Mouse (Mus musculus): Measurements from ENCODE around the gene Kl. TPM values are rescaled to one million over a fixed set of nuclear protein-coding genes. Genes with fewer than 3 reads are reported as not detected.

Gene Kl
- polyA plus RNA-seq, 1 experiment, result 0.18 TPM

DNA sequence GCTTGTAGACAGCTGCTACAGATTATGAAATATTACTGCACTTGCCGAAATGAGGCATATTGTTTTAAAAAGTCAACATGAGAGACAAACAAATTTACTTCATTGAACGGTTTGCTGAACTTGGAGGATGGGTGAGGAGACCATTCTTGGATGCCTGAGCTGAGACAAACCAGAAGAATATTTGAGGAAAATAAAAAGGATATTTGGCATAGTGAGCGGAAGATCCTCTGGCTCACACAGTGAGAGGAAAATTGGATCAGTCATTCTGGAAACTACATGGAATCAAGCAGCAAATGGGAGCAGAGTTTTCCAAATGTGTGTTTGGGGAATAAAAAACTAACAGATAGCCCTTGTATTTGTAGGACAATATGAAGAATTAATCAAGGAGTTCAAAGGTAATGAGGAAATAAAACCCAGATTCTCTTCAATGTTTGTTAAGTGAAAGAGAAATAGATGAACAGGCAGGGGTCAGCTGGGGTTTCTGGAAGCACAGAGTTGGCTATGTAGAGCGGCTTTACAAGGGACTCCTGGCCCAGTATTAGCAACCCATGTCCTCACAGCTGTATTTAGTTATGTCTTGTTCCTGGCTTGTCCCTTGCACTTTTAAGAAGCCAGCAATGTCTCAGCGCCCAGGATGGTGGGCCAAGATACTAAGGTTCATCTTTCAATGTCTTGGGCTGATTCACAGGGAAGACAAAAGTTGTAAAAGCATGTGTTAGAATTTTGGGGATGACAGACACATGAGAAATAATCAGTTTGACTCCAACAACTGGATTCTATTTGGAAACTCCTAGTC lies 27.1 kb downstream of the Kl start:
- no peaks in the 10 kb centered on the region for H3K36me3 ChIP-seq (ENCODE audit: control insufficient read depth, insufficient read depth, low read length)
- no peak overlapping the region for H3K4me3 ChIP-seq (ENCODE audit: low read depth, low read length)
- no peak for TF ChIP-seq CTCF (IDR thresholded peaks at IDR 0.05; ENCODE audit: extremely low read depth, insufficient read length, insufficient replicate concordance, low read depth, low read length)
- TF ChIP-seq POLR2A (IDR thresholded peaks at IDR 0.05; ENCODE audit: low read depth, low read length), result no peak
- H3K27me3 ChIP-seq (ENCODE audit: control insufficient read depth, insufficient read depth, low read length), result no peaks in the 10 kb centered on the region
- no peaks in the 10 kb centered on the region for H3K4me1 ChIP-seq (ENCODE audit: control insufficient read depth, insufficient read depth, insufficient read length, low read length)
- WGBS, result 69% methylated on average over 5 of the region's 5 CpGs
- no peak overlapping the region for H3K27ac ChIP-seq (ENCODE audit: insufficient read depth, low read depth, low read length)

DNA sequence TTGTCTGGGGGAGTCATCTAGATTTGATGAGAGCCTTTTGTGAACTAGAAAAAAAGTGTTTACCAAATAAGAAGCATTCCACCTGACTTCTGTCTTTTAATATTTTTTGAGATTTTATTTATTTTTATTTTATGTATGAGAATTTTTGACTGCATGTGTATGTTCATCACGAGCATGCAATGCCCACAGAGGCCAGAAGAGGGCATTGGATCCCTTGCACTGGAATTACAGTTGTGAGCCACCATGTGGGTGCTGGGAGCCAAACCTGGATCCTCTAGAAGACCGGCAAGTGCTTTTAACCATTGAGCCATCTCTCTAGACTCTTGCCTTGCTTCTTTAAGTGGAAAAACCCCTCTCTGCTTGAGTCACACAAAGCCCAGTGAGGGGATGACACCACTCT lies 29.7 kb downstream of the Kl start:
- WGBS, result 96% methylated on average over 2 of the region's 2 CpGs
- H3K27me3 ChIP-seq (ENCODE audit: control insufficient read depth, insufficient read depth, low read length), result no peaks in the 10 kb centered on the region
- TF ChIP-seq POLR2A (IDR thresholded peaks at IDR 0.05; ENCODE audit: low read depth, low read length), result no peak
- no peak for TF ChIP-seq CTCF (IDR thresholded peaks at IDR 0.05; ENCODE audit: extremely low read depth, insufficient read length, insufficient replicate concordance, low read depth, low read length)

DNA sequence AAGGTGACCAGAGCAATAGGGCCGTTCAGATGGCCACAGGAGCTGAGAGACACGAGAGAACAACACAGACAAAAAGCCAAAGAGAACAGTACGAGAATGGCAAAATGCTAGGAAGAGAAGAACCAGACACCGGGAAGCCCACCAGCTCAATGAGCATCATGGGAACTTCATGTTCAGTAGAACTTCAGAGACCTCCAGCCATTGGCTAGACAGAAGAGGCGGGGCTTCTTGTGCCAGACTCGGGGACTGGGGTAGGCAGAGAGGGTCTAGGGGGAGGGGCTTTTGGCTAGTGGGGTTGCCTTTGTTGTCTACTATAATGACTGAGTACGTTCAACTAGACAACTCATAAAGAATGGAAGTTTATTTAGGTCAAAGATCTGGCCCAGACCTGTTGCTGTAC lies 41.7 kb downstream of the Kl start:
- 87% methylated on average over 7 of the region's 7 CpGs for whole genome bisulfite sequencing
- no peaks in the 10 kb centered on the region for H3K4me1 ChIP-seq (ENCODE audit: control insufficient read depth, insufficient read depth, insufficient read length, low read length)
- TF ChIP-seq CTCF (IDR thresholded peaks at IDR 0.05; ENCODE audit: extremely low read depth, insufficient read length, insufficient replicate concordance, low read depth, low read length) (no peak), POLR2A (IDR thresholded peaks at IDR 0.05; ENCODE audit: low read depth, low read length) (no peak)
- H3K36me3 ChIP-seq (ENCODE audit: control insufficient read depth, insufficient read depth, low read length), result no peaks in the 10 kb centered on the region
- H3K27me3 ChIP-seq (ENCODE audit: control insufficient read depth, insufficient read depth, low read length), result no peaks in the 10 kb centered on the region
- no peak overlapping the region for H3K4me3 ChIP-seq (ENCODE audit: low read depth, low read length)
- no peak overlapping the region for H3K27ac ChIP-seq (ENCODE audit: insufficient read depth, low read depth, low read length)

More for the DNA sequence above, 29.7 kb downstream of the Kl start:
- H3K4me3 ChIP-seq (ENCODE audit: low read depth, low read length), result no peak overlapping the region
- no peaks in the 10 kb centered on the region for H3K36me3 ChIP-seq (ENCODE audit: control insufficient read depth, insufficient read depth, low read length)
- H3K27ac ChIP-seq (ENCODE audit: insufficient read depth, low read depth, low read length), result no peak overlapping the region
- H3K4me1 ChIP-seq (ENCODE audit: control insufficient read depth, insufficient read depth, insufficient read length, low read length), result no peaks in the 10 kb centered on the region

DNA sequence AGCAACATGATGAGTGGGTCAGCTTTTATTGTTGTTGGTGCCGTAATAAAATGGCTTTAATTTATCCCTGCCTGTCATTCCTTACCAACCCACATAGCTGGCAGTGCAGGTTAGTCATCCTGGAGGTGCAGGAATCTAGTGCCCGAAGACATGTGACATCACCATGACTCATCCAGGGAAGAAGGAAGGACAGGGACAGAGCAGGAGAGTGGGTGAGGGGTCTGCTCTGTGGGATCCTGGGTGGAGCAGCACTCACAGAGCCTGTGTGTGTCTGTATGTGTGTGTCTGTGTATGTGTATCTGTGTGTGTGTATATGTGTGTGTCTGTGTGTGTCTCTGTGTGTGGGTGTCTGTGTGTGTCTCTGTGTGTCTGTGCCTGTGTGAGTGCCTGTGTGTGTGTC lies 44.2 kb downstream of the Kl start:
- Histone ChIP-seq H3K27ac (ENCODE audit: insufficient read depth, low read depth, low read length) (no peak overlapping the region), H3K4me1 (ENCODE audit: control insufficient read depth, insufficient read depth, insufficient read length, low read length) (no peaks in the 10 kb centered on the region), H3K4me3 (ENCODE audit: low read depth, low read length) (no peak overlapping the region), H3K27me3 (ENCODE audit: control insufficient read depth, insufficient read depth, low read length) (no peaks in the 10 kb centered on the region), H3K36me3 (ENCODE audit: control insufficient read depth, insufficient read depth, low read length) (no peaks in the 10 kb centered on the region)
- TF ChIP-seq CTCF (IDR thresholded peaks at IDR 0.05; ENCODE audit: extremely low read depth, insufficient read length, insufficient replicate concordance, low read depth, low read length) (no peak), POLR2A (IDR thresholded peaks at IDR 0.05; ENCODE audit: low read depth, low read length) (no peak)
- WGBS, result 57% methylated on average over 2 of the region's 2 CpGs

DNA sequence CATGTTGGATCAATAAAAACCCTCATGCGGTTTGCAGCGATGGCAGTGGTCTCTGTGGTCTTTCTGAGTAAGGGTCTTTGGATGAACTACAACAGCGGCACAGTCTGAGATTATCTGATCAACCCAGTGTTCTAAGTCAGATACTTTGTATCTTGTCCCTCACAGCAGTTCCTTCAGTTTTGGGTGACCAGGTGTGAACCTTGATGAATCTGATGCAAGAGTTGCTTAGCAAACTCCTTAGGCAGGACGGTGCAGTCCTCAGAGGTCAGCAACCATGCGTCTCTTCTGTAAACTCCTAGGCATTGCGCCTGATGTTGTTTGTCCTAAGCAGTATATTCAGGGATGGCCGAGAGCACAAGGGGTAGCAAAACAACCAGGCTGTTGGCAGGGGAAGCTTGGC lies 48.7 kb downstream of the Kl start:
- H3K36me3 ChIP-seq (ENCODE audit: control insufficient read depth, insufficient read depth, low read length), result no peaks in the 10 kb centered on the region
- H3K27me3 ChIP-seq (ENCODE audit: control insufficient read depth, insufficient read depth, low read length), result no peaks in the 10 kb centered on the region
- no peaks in the 10 kb centered on the region for H3K4me1 ChIP-seq (ENCODE audit: control insufficient read depth, insufficient read depth, insufficient read length, low read length)
- TF ChIP-seq POLR2A (IDR thresholded peaks at IDR 0.05; ENCODE audit: low read depth, low read length) (no peak), CTCF (IDR thresholded peaks at IDR 0.05; ENCODE audit: extremely low read depth, insufficient read length, insufficient replicate concordance, low read depth, low read length) (no peak)
- 89% methylated on average over 7 of the region's 7 CpGs for WGBS
- H3K4me3 ChIP-seq (ENCODE audit: low read depth, low read length), result no peak overlapping the region
- H3K27ac ChIP-seq (ENCODE audit: insufficient read depth, low read depth, low read length), result no peak overlapping the region

DNA sequence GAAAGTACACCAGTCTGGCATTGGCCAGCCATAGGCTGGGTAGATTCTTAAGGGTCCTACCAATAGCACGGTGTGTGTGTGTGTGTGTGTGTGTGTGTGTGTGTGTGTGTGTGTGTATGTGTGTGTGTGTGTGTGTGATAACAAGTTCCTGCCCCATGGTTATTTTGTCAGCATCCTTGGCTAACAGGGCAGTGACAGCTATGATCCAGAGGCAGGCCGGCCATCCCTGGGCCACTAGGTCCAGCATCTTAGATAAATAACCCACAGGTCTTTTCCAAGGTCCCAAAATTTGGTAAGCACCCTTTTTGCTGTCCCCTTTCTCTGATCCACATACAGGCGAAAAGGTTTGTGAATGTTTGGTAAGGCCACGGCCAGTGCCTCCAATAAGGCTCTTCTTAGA lies 49.6 kb downstream of the Kl start:
- no peak for TF ChIP-seq POLR2A (IDR thresholded peaks at IDR 0.05; ENCODE audit: low read depth, low read length)
- no peak for TF ChIP-seq CTCF (IDR thresholded peaks at IDR 0.05; ENCODE audit: extremely low read depth, insufficient read length, insufficient replicate concordance, low read depth, low read length)
- Histone ChIP-seq H3K36me3 (ENCODE audit: control insufficient read depth, insufficient read depth, low read length) (no peaks in the 10 kb centered on the region), H3K27me3 (ENCODE audit: control insufficient read depth, insufficient read depth, low read length) (no peaks in the 10 kb centered on the region), H3K27ac (ENCODE audit: insufficient read depth, low read depth, low read length) (no peak overlapping the region), H3K4me3 (ENCODE audit: low read depth, low read length) (no peak overlapping the region), H3K4me1 (ENCODE audit: control insufficient read depth, insufficient read depth, insufficient read length, low read length) (no peaks in the 10 kb centered on the region)
- 96% methylated on average over 4 of the region's 4 CpGs for WGBS

DNA sequence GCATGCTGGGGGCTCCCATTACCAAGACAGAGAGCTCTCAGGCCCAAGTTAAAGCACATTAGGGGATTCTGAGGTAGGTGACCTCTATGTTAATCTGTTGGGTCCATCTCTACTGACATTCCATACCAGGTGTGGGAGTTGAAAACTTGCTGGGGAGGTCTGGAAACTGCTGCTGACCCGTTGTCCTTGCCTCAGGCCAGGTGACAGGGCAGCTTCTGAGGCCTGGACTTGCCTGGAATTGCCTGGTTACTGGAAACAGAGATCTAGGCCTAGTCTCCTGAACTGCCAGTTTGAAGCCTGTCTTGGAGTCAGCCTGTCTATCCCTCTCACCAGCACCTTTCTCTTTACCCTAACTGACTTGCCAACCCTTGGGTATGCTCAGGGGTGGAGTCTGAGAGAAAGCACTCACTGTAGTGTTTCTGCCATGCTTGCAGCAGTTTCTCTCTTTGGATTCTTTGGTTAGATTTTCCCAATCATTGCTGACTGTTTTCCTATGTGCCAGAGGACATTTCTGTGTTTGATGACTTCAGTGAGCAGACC lies 51.9 kb downstream of the Kl start:
- Histone ChIP-seq H3K4me1 (ENCODE audit: control insufficient read depth, insufficient read depth, insufficient read length, low read length) (no peaks in the 10 kb centered on the region), H3K27me3 (ENCODE audit: control insufficient read depth, insufficient read depth, low read length) (no peaks in the 10 kb centered on the region)
- 81% methylated on average over 1 of the region's 1 CpGs for WGBS

More for the DNA sequence above, 51.9 kb downstream of the Kl start:
- Histone ChIP-seq H3K4me3 (ENCODE audit: low read depth, low read length) (no peak overlapping the region), H3K36me3 (ENCODE audit: control insufficient read depth, insufficient read depth, low read length) (no peaks in the 10 kb centered on the region), H3K27ac (ENCODE audit: insufficient read depth, low read depth, low read length) (no peak overlapping the region)
- TF ChIP-seq CTCF (IDR thresholded peaks at IDR 0.05; ENCODE audit: extremely low read depth, insufficient read length, insufficient replicate concordance, low read depth, low read length) (no peak), POLR2A (IDR thresholded peaks at IDR 0.05; ENCODE audit: low read depth, low read length) (no peak)

Measured in small intestine, adult 2 months (tissue).